Mouse (Mus musculus): ENCODE results near the gene Spop.

DNA sequence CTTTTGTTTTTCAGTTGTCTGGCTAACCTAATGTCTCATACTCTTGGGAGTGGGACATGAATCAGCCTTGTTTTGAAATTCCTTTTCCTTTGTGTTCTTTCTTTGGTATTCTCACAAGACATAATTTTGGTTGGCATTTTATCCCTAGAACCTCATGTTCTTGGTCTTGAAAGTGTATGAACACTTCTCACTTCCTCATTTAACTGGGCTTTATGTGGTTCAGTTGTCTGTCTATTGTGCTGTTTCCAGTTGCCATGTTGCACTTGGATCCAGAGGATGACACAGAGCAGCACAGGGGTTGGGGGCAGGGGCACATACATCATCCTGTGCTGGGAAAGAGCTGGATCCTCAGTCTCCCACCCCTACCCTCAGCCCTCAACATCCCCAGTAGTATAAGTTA is 2.1 kb downstream of the Spop start:
- TF ChIP-seq POLR2A (IDR thresholded peaks at IDR 0.05; ENCODE audit: extremely low read depth, insufficient read depth, low read length) (no peak), CTCF (IDR thresholded peaks at IDR 0.05; ENCODE audit: low read depth, low read length) (no peak)

Data from liver, adult 2 months (tissue).